Mouse (Mus musculus) mature B cell (primary cell): ENCODE results near the gene Gm17416.

Experiments used
- in situ Hi-C: fragments of 300-500 bp; cut with MboI; formaldehyde crosslinking; loops from 2 replicates; pipeline ENCODE4 v1.14.3; 2019

The Gm17416 gene

GRCm38 (mm10) chr2:152604057-152604456, 34.9 kb downstream of the Gm17416 start, which contains the start of gene Defb36:
Defb36 (plus strand) TSS chr2:152604327.
- in situ Hi-C loops: no loop called here

- in situ Hi-C loops: no loop called here
Observed at GRCm38 (mm10) chr2:152607746-152608145, 38.6 kb downstream of the Gm17416 start.

DNA sequence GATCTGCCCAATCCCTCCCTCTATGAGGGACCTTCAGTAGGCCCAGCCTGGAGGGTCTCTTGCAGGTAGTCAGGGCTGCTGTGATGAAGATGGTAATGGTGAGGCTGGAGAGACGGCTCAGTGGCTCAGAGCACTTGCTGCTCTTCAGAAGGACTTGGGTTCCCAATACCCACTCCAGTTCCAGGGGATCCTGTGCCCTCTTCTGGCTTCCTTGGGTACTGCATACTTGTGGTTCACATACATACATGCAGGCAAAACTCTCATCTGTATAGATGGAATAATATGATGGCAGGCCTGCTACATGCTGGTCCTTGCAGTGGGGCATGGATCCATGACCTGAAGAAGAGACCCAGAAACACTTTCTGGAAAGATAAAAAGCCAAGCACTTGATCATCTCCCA, 39.6 kb downstream of the Gm17416 start:
- in situ Hi-C loops: no loop called here

DNA sequence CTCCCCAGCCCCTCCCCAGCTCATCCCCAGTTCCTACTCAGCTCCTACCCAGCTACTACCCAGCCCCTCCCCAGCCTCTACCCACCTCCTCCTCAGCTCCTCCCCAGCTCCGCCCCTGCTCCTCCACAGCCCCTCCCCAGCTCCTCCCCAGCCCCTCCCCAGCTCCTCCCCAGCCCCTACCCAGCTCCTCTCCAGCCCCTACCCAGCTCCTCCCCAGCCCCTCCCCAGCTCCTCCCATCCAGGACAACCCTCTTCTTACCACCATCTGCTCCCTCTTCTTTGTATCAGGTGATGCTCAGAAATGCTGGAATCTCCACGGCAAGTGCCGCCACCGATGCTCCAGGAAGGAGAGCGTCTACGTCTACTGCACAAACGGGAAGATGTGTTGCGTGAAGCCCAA, 43.1 kb downstream of the Gm17416 start:
- in situ Hi-C loops: no loop called here

GRCm38 (mm10) chr2:152615563-152615962, 46.4 kb downstream of the Gm17416 start:
- in situ Hi-C loops: no loop called here

- in situ Hi-C loops: no loop called here
Observed at GRCm38 (mm10) chr2:152616470-152616869, 47.3 kb downstream of the Gm17416 start.

GRCm38 (mm10) chr2:152617374-152617773, 48.2 kb downstream of the Gm17416 start:
- in situ Hi-C loops: no loop called here
